Mouse (Mus musculus) small intestine, adult 2 months (tissue): ENCODE measurements around the gene Trim11. TPM values are rescaled to one million over a fixed set of nuclear protein-coding genes. Genes with fewer than 3 reads are reported as not detected.

ENCODE experiments used
- H3K27ac ChIP-seq: fragments of 200-500 bp; 2 replicates; pipeline ENCODE4 v1.5.1; 2012; ENCODE audit warnings: low read depth, low read length, control low read depth, inconsistent platforms; ENCODE audit not compliant: insufficient read depth
- H3K27me3 ChIP-seq: fragments of 200-500 bp; 2 replicates; pipeline ENCODE4 v1.6.1; 2012; ENCODE audit warnings: mild to moderate bottlenecking, moderate library complexity, low read length, inconsistent platforms; ENCODE audit not compliant: control insufficient read depth, insufficient read depth
- H3K36me3 ChIP-seq: fragments of 200-500 bp; 2 replicates; pipeline ENCODE4 v1.6.1; 2012; ENCODE audit warnings: mild to moderate bottlenecking, low read length, control low read depth, inconsistent platforms; ENCODE audit not compliant: control insufficient read depth, insufficient read depth
- H3K4me1 ChIP-seq: fragments of 200-500 bp; 2 replicates; pipeline ENCODE4 v1.6.1; 2012; ENCODE audit warnings: low read length, inconsistent platforms, mixed read lengths; ENCODE audit not compliant: control insufficient read depth, insufficient read depth, insufficient read length
- H3K4me3 ChIP-seq: fragments of 200-500 bp; 2 replicates; pipeline ENCODE4 v1.5.1; 2012; ENCODE audit warnings: low read depth, mild to moderate bottlenecking, control low read depth, inconsistent platforms, low read length, moderate library complexity
- CTCF ChIP-seq: fragments of 200-500 bp; IDR thresholded peaks from 2 replicates; pipeline ENCODE4 v1.5.1; 2012; ENCODE audit warnings: low read depth, mild to moderate bottlenecking, control low read depth, inconsistent platforms, low read length, moderate library complexity, mixed read lengths; ENCODE audit not compliant: insufficient replicate concordance, insufficient read length; ENCODE audit errors: extremely low read depth
- POLR2A ChIP-seq: fragments of 200-500 bp; IDR thresholded peaks from 2 replicates; pipeline ENCODE4 v1.6.1; 2012; ENCODE audit warnings: low read depth, mild to moderate bottlenecking, control low read depth, inconsistent platforms, low read length, moderate library complexity
- WGBS: fragments of 180-500 bp; shearing (Covaris S2); methylation state at CpG from one replicate; pipeline ENCODE4 v1.1.7; 2018; 5-methylcytosine and 5-hydroxymethylcytosine counted together
- polyA plus RNA-seq: library from polyadenylated mRNA; depleted of rRNA; stranded (reverse); fragments of >200 nt; gene quantifications from 2 replicates; pipeline ENCODE4 v1.2.3, GENCODE M21; 2012

The Trim11 gene
- polyA plus RNA-seq, 1 experiment, result 22.6 TPM

GRCm38 (mm10) chr11:58964216-58964615, 13.7 kb upstream of the Trim11 start:
- no peaks in the 10 kb centered on the region for H3K36me3 ChIP-seq
- peaks cover 7% of the 10 kb centered on the region for H3K4me1 ChIP-seq
- H3K27ac ChIP-seq, result no peak overlapping the region
- no peaks in the 10 kb centered on the region for H3K27me3 ChIP-seq
- TF ChIP-seq POLR2A (no peak), CTCF (no peak)
- WGBS, result 83% methylated on average over 7 of the region's 7 CpGs
- no peak overlapping the region for H3K4me3 ChIP-seq

- H3K27me3 ChIP-seq, result no peaks in the 10 kb centered on the region
- H3K4me1 ChIP-seq, result peaks cover 7% of the 10 kb centered on the region
- TF ChIP-seq POLR2A, result no peak
- WGBS, result 60% methylated on average over 12 of the region's 12 CpGs
- no peak overlapping the region for H3K4me3 ChIP-seq
- H3K27ac ChIP-seq, result no peak overlapping the region
- H3K36me3 ChIP-seq, result no peaks in the 10 kb centered on the region
Observed at GRCm38 (mm10) chr11:58965001-58965760, 12.7 kb upstream of the Trim11 start.

GRCm38 (mm10) chr11:58967346-58967745, 10.5 kb upstream of the Trim11 start:
- TF ChIP-seq CTCF (no peak), POLR2A (no peak)
- no peak overlapping the region for H3K27ac ChIP-seq
- H3K4me3 ChIP-seq, result no peak overlapping the region
- H3K36me3 ChIP-seq, result peaks cover 1% of the 10 kb centered on the region; the same call in 1 of the 2 replicates
- H3K27me3 ChIP-seq, result no peaks in the 10 kb centered on the region
- peaks cover 7% of the 10 kb centered on the region for H3K4me1 ChIP-seq
- 94% methylated on average over 1 of the region's 1 CpGs for WGBS

GRCm38 (mm10) chr11:58968551-58968950, 9.3 kb upstream of the Trim11 start:
- Histone ChIP-seq H3K36me3 (peaks cover 1% of the 10 kb centered on the region; the same call in 1 of the 2 replicates), H3K27ac (no peak overlapping the region), H3K27me3 (no peaks in the 10 kb centered on the region), H3K4me1 (peaks cover 7% of the 10 kb centered on the region), H3K4me3 (no peak overlapping the region)
- WGBS, result 65% methylated on average over 7 of the region's 7 CpGs
- TF ChIP-seq POLR2A (no peak), CTCF (no peak)

GRCm38 (mm10) chr11:58969027-58969426, 8.9 kb upstream of the Trim11 start:
- Histone ChIP-seq H3K27ac (no peak overlapping the region), H3K27me3 (no peaks in the 10 kb centered on the region), H3K4me1 (peaks cover 4% of the 10 kb centered on the region), H3K4me3 (no peak overlapping the region), H3K36me3 (peaks cover 1% of the 10 kb centered on the region; the same call in 1 of the 2 replicates)
- TF ChIP-seq POLR2A (no peak), CTCF (no peak)
- WGBS, result 77% methylated on average over 8 of the region's 8 CpGs

- peaks cover 4% of the 10 kb centered on the region for H3K4me1 ChIP-seq
- TF ChIP-seq CTCF (no peak), POLR2A (no peak)
- H3K27ac ChIP-seq, result no peak overlapping the region
- 31% methylated on average over 6 of the region's 6 CpGs for WGBS
- no peaks in the 10 kb centered on the region for H3K27me3 ChIP-seq
- no peak overlapping the region for H3K4me3 ChIP-seq
- peaks cover 1% of the 10 kb centered on the region; the same call in 1 of the 2 replicates for H3K36me3 ChIP-seq
Observed at GRCm38 (mm10) chr11:58969659-58970058, 8.2 kb upstream of the Trim11 start.

GRCm38 (mm10) chr11:58970831-58971530, 6.9 kb upstream of the Trim11 start:
- 88% methylated on average over 21 of the region's 21 CpGs for WGBS
- Histone ChIP-seq H3K4me1 (no peaks in the 10 kb centered on the region; the same call in 1 of the 2 replicates), H3K27ac (no peak overlapping the region), H3K36me3 (peaks cover 1% of the 10 kb centered on the region; the same call in 1 of the 2 replicates), H3K27me3 (no peaks in the 10 kb centered on the region), H3K4me3 (no peak overlapping the region)
- TF ChIP-seq CTCF (no peak), POLR2A (no peak)
